Mouse (Mus musculus): Measurements from ENCODE around the gene I830077J02Rik.

The I830077J02Rik gene

GRCm38 (mm10) chr3:105932240-105933071, at the start of gene I830077J02Rik:
Gene I830077J02Rik (minus strand): TSS chr3:105932664.
- in situ Hi-C loops (cut with MboI, MseI) = no loop called here

- in situ Hi-C loops (cut with MboI, MseI) = loop anchor here in 1 of 2 experiments (25.0 kb wide), 1 partner anchor 1363 kb away; the partner anchor contains the start of gene Rbm15
These were observed 41.7 kb upstream of the I830077J02Rik start for GRCm38 (mm10) chr3:105974174-105974573.

GRCm38 (mm10) chr3:105973411-105973810, 40.9 kb upstream of the I830077J02Rik start, which contains the start of gene Ovgp1:
Gene Ovgp1 (plus strand): TSS chr3:105973711.
- in situ Hi-C loops (cut with MboI, MseI) = loop anchor here in 1 of 2 experiments (25.0 kb wide), 1 partner anchor 1364 kb away; the partner anchor contains the start of gene Rbm15

GRCm38 (mm10) chr3:105971831-105972446, 39.5 kb upstream of the I830077J02Rik start:
- in situ Hi-C loops (cut with MboI, MseI) = loop anchor here in 1 of 2 experiments (25.0 kb wide), 1 partner anchor 1365 kb away; the partner anchor contains the start of gene Rbm15

- in situ Hi-C loops (cut with MboI, MseI) = loop anchor here in 1 of 2 experiments (25.0 kb wide), 1 partner anchor 1377 kb away; the partner anchor contains the start of gene Rbm15
These were observed 28.2 kb upstream of the I830077J02Rik start for GRCm38 (mm10) chr3:105960700-105961099.

GRCm38 (mm10) chr3:105959999-105960398, 27.5 kb upstream of the I830077J02Rik start, which contains the start of gene Atp5f1:
Gene Atp5f1 (minus strand): TSS chr3:105960099.
- in situ Hi-C loops (cut with MboI, MseI) = loop anchor here in 1 of 2 experiments (5.0 to 25.0 kb wide), 4 partner anchors 63 to 1835 kb away; partner anchors contain the start of genes Ddx20 and Rbm15

GRCm38 (mm10) chr3:105959585-105959984, 27.1 kb upstream of the I830077J02Rik start:
- in situ Hi-C loops (cut with MboI, MseI) = loop anchor here in 1 of 2 experiments (5.0 to 25.0 kb wide), 4 partner anchors 62 to 1835 kb away; partner anchors contain the start of genes Ddx20 and Rbm15

- in situ Hi-C loops (cut with MboI, MseI) = loop anchor here in 1 of 2 experiments (5.0 to 25.0 kb wide), 4 partner anchors 62 to 1836 kb away; partner anchors contain the start of genes Ddx20 and Rbm15
These were observed 26.6 kb upstream of the I830077J02Rik start, which contains the start of gene Wdr77 for GRCm38 (mm10) chr3:105958974-105959580. Gene Wdr77 (plus strand): TSS chr3:105959369.

GRCm38 (mm10) chr3:105958204-105958603, 25.7 kb upstream of the I830077J02Rik start:
- in situ Hi-C loops (cut with MboI, MseI) = loop anchor here in 1 of 2 experiments (5.0 to 25.0 kb wide), 4 partner anchors 61 to 1837 kb away; partner anchors contain the start of genes Ddx20 and Rbm15

GRCm38 (mm10) chr3:105957235-105957634, 24.8 kb upstream of the I830077J02Rik start:
- in situ Hi-C loops (cut with MboI, MseI) = loop anchor here in 1 of 2 experiments (5.0 to 25.0 kb wide), 4 partner anchors 60 to 1838 kb away; partner anchors contain the start of genes Ddx20 and Rbm15

GRCm38 (mm10) chr3:105951348-105951747, 18.9 kb upstream of the I830077J02Rik start:
- in situ Hi-C loops (cut with MboI, MseI) = loop anchor here in 1 of 2 experiments (10.0 to 25.0 kb wide), 2 partner anchors 1386 to 1843 kb away; partner anchors contain the start of gene Rbm15

- in situ Hi-C loops (cut with MboI, MseI) = no loop called here
These were observed 3.6 kb upstream of the I830077J02Rik start for GRCm38 (mm10) chr3:105936111-105936510.

- in situ Hi-C loops (cut with MboI, MseI) = no loop called here
These were observed 2.6 kb upstream of the I830077J02Rik start for GRCm38 (mm10) chr3:105935033-105935432.

GRCm38 (mm10) chr3:105933926-105934325, 1.5 kb upstream of the I830077J02Rik start:
- in situ Hi-C loops (cut with MboI, MseI) = no loop called here

GRCm38 (mm10) chr3:105931095-105931494, 1.4 kb downstream of the I830077J02Rik start:
- in situ Hi-C loops (cut with MboI, MseI) = no loop called here

GRCm38 (mm10) chr3:105929821-105930220, 2.6 kb downstream of the I830077J02Rik start:
- in situ Hi-C loops (cut with MboI, MseI) = no loop called here

GRCm38 (mm10) chr3:105928781-105929180, 3.7 kb downstream of the I830077J02Rik start:
- in situ Hi-C loops (cut with MboI, MseI) = no loop called here

- in situ Hi-C loops (cut with MboI, MseI) = no loop called here
These were observed 4.3 kb downstream of the I830077J02Rik start for GRCm38 (mm10) chr3:105928195-105928569.

GRCm38 (mm10) chr3:105927561-105928194, 4.8 kb downstream of the I830077J02Rik start:
- in situ Hi-C loops (cut with MboI, MseI) = no loop called here

GRCm38 (mm10) chr3:105924616-105925015, 7.8 kb downstream of the I830077J02Rik start:
- in situ Hi-C loops (cut with MboI, MseI) = no loop called here

All from T-helper 17 cell (primary cell).